Mouse (Mus musculus) C2C12 (cell line): ENCODE data around the gene Gpr1. TPM values are rescaled to one million over a fixed set of nuclear protein-coding genes. Genes with fewer than 3 reads are reported as not detected.

Experiments
- H3K27me3 ChIP-seq: one replicate; pipeline ENCODE4 v1.6.1; 2011; ENCODE audit not compliant: control insufficient read depth, insufficient read depth, insufficient read length
- H3K36me3 ChIP-seq: one replicate; pipeline ENCODE4 v1.6.1; 2011; ENCODE audit not compliant: control insufficient read depth, insufficient read depth
- H3K4me3 ChIP-seq: one replicate; pipeline ENCODE4 v1.5.1; 2011; ENCODE audit warnings: mild to moderate bottlenecking, control low read depth; ENCODE audit not compliant: poor library complexity, insufficient read depth, severe bottlenecking
- H3K79me2 ChIP-seq: one replicate; pipeline ENCODE4 v1.6.1; 2011; ENCODE audit not compliant: control insufficient read depth, insufficient read depth
- H3K79me3 ChIP-seq: one replicate; pipeline ENCODE4 v1.6.1; 2011; ENCODE audit warnings: low read depth, control low read depth
- H3ac ChIP-seq: one replicate; pipeline ENCODE3; 2011; ENCODE audit warnings: low read depth; ENCODE audit not compliant: control insufficient read depth, insufficient read length
- CEBPB ChIP-seq: IDR thresholded peaks from one replicate; pipeline ENCODE4 v1.6.1; 2011; ENCODE audit warnings: low read depth, mild to moderate bottlenecking, control low read depth, moderate library complexity
- CTCF ChIP-seq: IDR thresholded peaks from one replicate; pipeline ENCODE4 v1.5.1; 2011; ENCODE audit not compliant: control insufficient read depth, insufficient read depth, insufficient read length
- FOSL1 ChIP-seq: IDR thresholded peaks from one replicate; pipeline ENCODE4 v1.8.0; 2011; ENCODE audit warnings: mild to moderate bottlenecking, low read length; ENCODE audit not compliant: poor library complexity, insufficient read depth, severe bottlenecking
- MAX ChIP-seq: IDR thresholded peaks from one replicate; pipeline ENCODE4 v1.6.1; 2011; ENCODE audit warnings: mild to moderate bottlenecking, control low read depth
- MYOD1 ChIP-seq: IDR thresholded peaks from one replicate; pipeline ENCODE4 v1.6.1; 2011; ENCODE audit warnings: low read depth; ENCODE audit not compliant: control insufficient read depth, insufficient read length
- MYOG ChIP-seq: IDR thresholded peaks from one replicate; pipeline ENCODE4 v1.6.1; 2011; ENCODE audit not compliant: control insufficient read depth, insufficient read length; ENCODE audit errors: extremely low read depth
- USF1 ChIP-seq: IDR thresholded peaks from one replicate; pipeline ENCODE4 v1.6.1; 2011; ENCODE audit warnings: low read depth, mild to moderate bottlenecking, control low read depth, moderate library complexity
- polyA plus RNA-seq: library from polyadenylated mRNA; unstranded; fragments of >200 nt; fragmentation: generic; extraction: Trizol; gene quantifications from one replicate; pipeline ENCODE4 v1.2.1, GENCODE M21; 2012; ENCODE audit warnings: missing spikeins

Gene Gpr1
- polyA plus RNA-seq, 1 experiment = not detected

DNA sequence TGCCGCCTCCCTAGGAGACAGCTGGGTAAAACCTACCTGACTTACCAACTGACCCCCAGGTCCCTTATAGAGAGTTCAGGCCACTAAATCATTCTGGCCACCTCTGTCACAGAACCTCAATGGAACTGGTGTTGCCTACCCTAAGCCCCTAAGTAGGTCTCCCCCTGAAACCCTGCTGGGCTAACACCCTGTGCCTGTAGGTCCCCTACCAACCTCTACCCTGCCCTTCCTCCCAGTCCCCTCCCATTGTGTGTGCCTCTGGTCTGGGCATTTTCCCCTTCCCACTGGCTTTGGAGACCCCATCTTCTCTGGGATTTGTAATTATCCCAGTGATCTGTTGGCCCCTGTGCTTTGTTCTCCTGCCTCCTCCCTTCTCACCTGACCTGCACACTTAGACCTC is 10.9 kb downstream of the Gpr1 start:
- Histone ChIP-seq H3K79me3 (no peaks in the 10 kb centered on the region), H3ac (no peak overlapping the region), H3K36me3 (no peaks in the 10 kb centered on the region), H3K79me2 (no peaks in the 10 kb centered on the region), H3K4me3 (no peak overlapping the region), H3K27me3 (no peaks in the 10 kb centered on the region)
- no peak for TF ChIP-seq MAX
- no peak for TF ChIP-seq MYOD1
- no peak for TF ChIP-seq MYOG
- TF ChIP-seq CEBPB = no peak
- TF ChIP-seq FOSL1 = no peak
- no peak for TF ChIP-seq USF1
- TF ChIP-seq CTCF = no peak

DNA sequence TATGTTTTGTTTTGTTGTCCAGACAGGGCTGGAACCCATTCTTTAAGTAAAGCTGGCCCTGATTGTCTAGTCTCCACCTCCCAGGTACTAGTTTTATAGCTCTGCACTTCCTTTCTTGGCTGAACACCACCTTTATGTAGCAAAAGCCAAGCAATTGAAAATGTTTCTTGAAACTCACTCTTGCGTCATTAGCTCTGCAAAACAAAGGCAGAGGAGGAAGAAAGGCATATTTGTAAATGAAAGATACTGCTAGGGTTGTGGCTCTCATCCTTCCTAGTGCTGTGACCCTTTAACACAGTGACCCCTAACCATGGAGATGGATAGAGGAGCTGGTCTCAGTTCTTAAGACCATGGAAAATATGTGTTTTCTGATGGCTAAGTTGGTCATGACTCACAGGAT is 12.7 kb downstream of the Gpr1 start:
- Histone ChIP-seq H3K36me3 (no peaks in the 10 kb centered on the region), H3K79me2 (no peaks in the 10 kb centered on the region), H3K79me3 (no peaks in the 10 kb centered on the region), H3K27me3 (no peaks in the 10 kb centered on the region), H3K4me3 (no peak overlapping the region), H3ac (no peak overlapping the region)
- TF ChIP-seq USF1 = no peak

DNA sequence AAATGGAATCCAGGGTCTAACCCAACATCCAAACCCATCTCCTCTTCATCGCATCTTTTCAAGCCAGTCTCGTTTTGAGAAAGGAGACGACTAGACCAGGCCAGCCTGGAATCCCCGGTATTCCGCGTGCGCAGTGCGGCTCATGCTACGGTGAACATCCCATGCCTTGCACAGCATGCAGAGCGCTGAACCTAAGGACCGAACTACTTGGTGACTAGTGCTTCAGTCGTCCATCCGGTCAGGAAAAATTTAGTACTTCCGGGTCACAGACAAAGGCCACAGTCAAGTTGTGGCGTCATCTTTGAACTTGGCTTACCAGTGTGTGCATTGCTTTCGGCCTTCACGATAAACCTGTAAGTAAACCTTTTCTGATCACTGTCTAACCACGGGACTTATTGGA is 14.0 kb downstream of the Gpr1 start:
- H3ac ChIP-seq = no peak overlapping the region
- no peaks in the 10 kb centered on the region for H3K27me3 ChIP-seq
- H3K36me3 ChIP-seq = no peaks in the 10 kb centered on the region
- H3K4me3 ChIP-seq = no peak overlapping the region
- TF ChIP-seq MYOD1 (no peak), CEBPB (no peak), USF1 (no peak), CTCF (no peak), MAX (no peak), MYOG (no peak), FOSL1 (no peak)
- no peaks in the 10 kb centered on the region for H3K79me3 ChIP-seq
- H3K79me2 ChIP-seq = no peaks in the 10 kb centered on the region

DNA sequence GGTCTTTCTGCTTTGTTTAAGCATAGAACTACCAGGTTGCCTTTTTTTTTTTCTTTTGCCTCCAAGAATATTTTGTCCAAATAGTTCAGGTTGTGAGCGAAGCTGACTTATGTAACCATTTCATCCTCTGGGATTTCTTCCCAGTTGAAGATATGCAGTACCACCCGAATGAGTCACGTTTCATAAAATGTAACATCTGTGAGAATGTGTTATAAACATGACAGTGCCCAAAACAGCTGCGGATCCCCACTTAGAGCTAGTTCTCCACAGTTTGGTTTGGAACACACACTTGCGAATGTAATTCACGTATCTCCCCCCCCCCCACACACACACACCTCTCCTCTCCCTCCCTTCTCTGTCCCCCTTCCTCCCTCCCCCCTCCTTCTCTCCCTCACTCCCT is 15.0 kb downstream of the Gpr1 start:
- Histone ChIP-seq H3ac (no peak overlapping the region), H3K36me3 (no peaks in the 10 kb centered on the region), H3K27me3 (no peaks in the 10 kb centered on the region), H3K79me2 (no peaks in the 10 kb centered on the region), H3K4me3 (no peak overlapping the region), H3K79me3 (no peaks in the 10 kb centered on the region)
- TF ChIP-seq CEBPB (no peak), FOSL1 (peak; percentile 12), MYOD1 (peak; percentile 96)

DNA sequence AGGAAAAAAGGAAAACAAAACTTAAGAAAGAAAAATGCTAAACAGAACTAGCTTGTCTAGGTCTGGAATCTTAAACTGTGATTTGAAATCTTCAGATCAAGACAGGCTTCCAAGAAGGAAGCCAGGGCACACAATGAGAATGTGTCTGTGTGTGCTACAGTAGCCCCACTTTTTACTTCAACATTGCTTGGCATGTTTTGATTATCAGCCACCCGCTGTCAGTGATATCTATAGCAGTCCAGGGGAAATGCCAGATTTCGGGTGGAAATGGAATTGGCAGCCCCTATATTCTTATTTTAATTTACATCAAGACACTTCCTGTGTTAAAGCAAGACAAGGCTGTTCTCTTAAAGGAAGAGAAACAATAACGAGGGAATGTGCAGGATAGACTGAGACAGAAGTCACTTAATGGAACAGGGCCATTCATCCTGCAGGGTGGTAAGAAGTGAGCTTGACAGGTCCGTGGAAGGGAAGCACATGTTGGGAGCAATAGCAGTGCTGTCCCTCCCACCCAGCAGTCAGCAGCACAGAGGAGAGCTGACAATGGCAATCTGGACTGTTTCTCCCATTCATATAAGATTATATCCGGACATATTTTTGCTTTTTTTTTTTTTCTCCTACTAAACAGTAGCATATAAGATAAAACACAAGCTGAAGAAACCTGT is 18.4 kb downstream of the Gpr1 start:
- H3ac ChIP-seq = no peak overlapping the region
- H3K4me3 ChIP-seq = no peak overlapping the region
- H3K27me3 ChIP-seq = no peaks in the 10 kb centered on the region
- H3K79me2 ChIP-seq = no peaks in the 10 kb centered on the region
- H3K36me3 ChIP-seq = no peaks in the 10 kb centered on the region
- H3K79me3 ChIP-seq = no peaks in the 10 kb centered on the region
- TF ChIP-seq MYOD1 = no peak

DNA sequence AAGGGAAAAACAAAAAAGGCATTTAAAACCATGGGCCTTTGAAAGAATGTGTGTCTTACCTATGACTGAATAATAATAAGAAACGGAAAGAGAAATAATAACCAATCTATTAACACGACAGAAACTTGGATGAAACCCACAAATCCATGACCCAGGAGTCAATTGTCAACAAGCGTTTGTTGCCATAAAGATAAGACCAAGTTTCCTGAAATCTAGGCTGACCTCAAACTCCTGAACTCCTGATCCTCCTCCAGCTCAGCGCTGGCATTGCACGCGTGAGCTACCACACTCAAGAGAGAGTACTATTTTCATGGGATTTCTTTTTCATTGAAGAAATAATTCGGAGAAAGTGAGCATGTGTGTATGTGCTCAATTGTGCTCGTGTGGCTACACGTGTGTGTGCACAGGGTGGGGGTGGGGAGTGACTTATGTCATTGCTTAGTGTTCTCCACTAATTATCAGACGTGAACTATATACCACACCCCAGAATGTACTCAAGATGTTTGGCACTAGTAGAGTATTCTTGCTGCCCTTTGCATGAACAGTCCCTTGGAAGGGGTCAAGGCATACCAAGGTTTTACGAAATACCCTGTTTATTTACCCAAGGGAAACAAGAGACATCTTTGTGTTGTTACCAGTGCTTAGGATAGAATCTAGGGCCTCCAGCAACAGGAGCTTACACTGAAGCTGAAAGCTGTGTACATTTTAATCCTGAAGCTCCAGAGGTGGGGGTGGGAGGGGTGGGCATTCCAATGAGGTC is 21.9 kb downstream of the Gpr1 start:
- no peak overlapping the region for H3ac ChIP-seq
- TF ChIP-seq CTCF (no peak), MYOD1 (no peak), USF1 (no peak), FOSL1 (no peak), MAX (no peak), MYOG (no peak), CEBPB (no peak)
- no peaks in the 10 kb centered on the region for H3K36me3 ChIP-seq
- no peak overlapping the region for H3K4me3 ChIP-seq
- no peaks in the 10 kb centered on the region for H3K79me2 ChIP-seq
- H3K79me3 ChIP-seq = no peaks in the 10 kb centered on the region
- H3K27me3 ChIP-seq = no peaks in the 10 kb centered on the region
